Mouse (Mus musculus) right cerebral cortex, postnatal 10 days (tissue): ENCODE measurements at regions not wholly inside any gene's neighbourhood (a gene's known extent, or its start where the extent isn't known, plus 50 kb on each side); places are given as distances from the start of the nearest gene placed in this dataset.

Experiments
- DNase-seq, 2 experiments: peaks; one replicate each; pipeline ENCODE4 v3.0.0; 2021; ENCODE audit warnings: low spot score in 2 of 2

DNA sequence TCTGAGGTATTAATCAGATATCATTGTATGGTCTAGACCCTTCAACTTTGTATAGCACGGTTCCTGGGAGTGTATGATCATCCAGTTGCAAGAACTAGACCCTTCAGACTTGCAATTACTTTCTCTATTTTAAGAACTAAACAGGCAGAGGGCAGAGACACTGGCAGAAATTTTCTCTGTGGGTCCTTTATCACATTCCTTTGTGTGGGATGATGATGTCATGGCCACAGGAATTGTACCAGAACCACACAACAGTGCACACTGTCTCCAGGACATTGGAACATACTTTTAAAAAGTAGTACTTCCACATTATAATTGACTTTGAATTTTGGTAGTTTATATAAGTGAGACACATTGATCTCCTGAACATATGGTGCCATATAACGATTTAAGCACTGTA lies 674.2 kb downstream of the Rfpl4b start:
- no peak for DNase-seq

DNA sequence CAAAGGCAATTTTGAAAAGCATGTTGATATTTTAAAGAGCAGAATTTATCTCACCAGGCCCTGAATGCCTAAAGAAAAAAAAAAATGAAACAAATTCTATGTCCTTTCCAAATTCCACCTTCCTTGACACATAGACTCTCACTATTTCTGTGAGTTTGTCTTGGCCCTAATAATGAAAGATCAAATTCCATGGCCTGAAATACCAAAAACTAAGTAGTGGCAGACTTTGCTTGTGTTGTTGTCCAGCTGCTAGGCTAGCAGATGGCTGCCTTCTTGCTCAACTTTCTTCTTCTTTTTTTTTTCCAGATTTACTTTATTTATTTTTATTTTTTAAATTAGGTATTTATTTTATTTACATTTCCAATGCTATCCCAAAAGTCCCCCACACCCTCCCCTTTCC lies 682.4 kb downstream of the Rfpl4b start:
- no peak for DNase-seq

DNA sequence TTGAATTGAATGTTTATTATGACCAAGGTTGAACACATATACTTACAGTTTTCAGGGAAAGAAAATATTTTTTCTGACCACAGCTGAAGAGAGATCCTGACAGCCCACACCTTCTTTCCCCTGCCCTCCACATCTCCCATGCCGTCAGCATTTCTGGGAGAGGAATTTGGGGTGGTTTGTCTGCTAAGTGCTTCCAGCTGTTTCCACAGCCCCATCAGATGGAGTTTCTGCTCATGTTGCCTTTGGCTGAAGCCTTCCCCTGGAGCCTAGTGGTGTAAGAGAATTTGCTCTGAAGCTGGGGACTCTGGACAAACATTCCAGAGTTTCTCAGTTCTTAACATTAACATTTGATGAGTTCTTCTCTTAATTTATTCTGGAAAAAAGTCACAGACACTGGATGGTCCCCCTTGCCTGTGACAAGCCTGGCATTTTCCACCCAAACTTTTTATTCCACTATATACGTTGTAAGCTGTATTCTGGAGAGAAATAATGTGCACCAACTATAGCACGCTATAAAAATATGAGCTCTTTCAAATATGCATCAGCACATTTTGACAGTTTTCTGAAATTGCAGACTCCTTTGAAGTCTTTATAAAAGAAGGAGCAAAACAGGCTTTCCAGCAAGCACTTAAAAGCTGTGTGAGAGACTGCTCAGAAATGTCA lies 699.5 kb downstream of the Rfpl4b start:
- peak; percentile 22 to 26 for DNase-seq

DNA sequence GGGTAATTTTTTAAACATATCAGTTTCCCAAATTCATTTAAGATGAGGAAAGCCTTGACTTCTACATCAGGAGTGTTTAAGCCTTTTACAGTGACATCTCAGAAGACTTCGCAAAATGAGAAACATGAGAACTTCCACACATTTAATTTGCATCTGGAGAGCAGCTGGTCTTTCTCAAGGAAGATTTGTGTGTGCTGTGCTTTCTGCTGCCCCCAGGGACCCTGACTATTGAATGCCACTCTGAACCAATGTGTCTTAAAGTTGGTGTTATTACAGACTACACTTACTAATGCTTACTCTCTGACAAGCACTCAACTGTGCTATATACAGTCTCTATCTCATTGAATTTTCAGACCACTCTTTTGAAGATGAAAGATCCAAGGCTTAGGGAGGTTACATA lies 703.0 kb downstream of the Rfpl4b start:
- no peak for DNase-seq

DNA sequence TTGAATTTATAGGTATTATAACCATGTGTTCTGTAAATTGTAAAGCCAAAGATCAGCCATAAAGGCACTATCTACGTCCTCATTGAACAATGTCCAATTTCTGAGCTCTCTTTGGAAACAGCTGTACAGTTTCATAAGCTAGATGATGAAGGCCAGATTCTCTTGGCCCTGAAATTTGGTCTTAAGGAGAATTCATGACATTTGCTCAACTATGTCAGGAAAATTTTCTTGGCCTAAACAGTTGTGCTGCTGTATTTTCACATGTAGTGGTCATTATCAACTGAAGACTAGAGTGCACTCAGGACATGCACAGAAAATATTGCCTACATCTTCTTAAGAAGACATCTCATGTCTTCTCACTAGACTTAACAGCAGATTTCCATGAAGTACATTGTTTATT lies 705.1 kb downstream of the Rfpl4b start:
- no peak for DNase-seq

DNA sequence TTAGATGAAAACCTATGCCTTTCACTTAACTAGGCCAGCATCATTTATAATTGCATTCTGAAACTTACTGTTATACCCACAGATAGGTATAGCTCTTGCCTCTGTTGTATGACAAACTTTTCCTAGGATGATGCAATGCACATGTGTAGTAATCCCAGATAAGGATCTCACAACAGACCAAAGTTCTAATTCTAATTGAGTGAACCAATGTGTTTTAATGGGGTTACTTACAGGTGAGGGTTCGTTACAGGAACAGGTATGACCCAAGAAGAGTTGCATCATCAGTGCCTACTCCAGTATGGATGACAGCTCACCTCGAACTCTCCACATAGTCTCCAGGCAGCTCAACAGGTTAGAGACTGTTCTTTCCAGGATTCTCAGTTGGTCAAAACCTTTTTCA lies 707.4 kb downstream of the Rfpl4b start:
- no peak for DNase-seq

DNA sequence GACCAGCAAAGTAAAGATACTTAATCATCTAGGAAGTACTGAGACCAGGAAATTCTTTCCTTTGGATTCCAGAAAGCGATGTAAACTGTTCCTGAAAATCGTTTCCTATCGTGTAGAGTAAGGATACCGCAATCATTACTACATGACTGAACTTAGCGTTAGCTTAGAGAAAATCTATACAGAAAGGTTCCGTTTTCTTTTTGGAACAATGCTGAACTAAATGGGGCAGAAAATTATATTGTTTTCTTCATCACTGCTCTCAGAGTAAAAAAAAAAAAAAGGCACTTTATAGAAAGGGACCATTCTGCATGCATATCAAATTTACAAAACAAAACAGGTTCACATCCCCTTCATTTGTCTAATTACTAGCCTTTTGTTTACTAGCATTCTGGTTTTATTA lies 713.0 kb downstream of the Rfpl4b start:
- no peak for DNase-seq

DNA sequence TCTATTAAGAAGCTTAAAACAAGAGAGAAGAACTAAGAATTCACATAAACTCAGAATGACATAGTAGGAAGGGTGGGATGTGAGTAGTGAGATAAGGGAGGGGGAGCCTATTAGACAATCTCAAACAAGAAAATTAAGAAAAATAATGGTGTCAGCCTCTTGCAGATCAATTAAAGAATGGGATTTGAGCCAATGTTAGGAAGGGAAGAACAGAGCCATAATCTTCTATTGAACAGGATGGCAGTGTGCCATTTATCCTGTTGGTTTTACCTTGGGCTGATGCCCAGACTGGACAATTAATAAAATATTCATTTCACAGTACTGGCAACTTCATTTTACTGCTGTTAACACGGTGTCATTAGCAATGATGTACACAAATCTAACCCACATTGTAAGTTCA lies 718.0 kb downstream of the Rfpl4b start:
- DNase-seq, result no peak

DNA sequence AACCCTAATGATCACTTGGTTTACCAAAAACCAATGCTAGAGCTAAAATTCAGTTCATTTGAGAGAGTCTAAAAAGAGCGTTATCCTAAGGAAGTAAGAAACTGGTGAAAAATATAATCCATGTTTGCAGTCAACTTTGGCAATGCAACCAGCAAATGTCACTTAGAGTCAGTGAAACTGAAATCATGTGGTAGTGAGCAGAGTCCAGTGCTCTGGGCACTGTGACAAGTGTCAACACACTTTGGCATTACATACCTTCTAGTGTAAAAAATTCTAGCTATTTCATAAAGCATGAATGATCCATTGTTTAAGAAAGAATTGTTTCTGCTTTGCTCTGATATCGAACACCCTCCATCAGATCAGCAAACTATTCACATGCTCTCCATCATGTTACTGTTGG lies 743.1 kb downstream of the Rfpl4b start:
- DNase-seq, result no peak

DNA sequence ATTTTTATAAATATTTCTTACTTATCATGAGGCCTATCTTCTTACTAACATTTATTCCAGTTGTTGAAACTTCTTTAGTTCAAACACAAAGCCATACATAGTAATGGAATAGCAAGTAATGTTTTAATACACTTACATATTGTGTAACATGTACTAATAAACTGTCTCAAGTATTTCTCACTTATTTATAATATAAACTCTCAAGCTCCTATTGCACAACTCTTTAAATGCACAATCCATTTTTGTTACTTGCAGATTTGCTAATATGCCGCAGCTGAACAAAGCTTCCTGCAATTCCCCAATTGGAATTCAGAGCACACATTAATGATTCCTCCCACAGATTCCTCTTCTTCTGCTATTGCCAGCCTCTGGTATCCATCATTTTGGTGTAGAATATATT lies 749.2 kb downstream of the Rfpl4b start:
- DNase-seq, result no peak

DNA sequence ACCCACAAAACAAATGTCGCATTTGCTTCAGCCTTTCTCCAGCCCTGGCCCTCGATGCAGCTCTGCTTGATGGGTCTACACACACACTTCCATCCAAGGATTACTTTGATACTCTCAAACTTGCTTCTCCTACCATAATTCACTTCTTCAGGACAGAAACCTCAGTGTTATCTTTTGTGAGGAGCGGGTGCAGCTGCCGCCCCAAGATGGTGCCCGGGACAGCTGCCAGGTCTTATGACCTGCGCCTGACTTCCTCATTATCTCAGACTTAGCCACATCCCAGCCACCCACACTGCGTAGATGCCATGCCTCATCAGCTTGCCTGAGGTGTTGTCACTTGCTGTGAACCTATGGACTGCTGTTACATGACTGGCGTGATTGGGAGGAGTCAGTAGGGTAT lies 762.5 kb downstream of the Rfpl4b start:
- DNase-seq, result no peak

DNA sequence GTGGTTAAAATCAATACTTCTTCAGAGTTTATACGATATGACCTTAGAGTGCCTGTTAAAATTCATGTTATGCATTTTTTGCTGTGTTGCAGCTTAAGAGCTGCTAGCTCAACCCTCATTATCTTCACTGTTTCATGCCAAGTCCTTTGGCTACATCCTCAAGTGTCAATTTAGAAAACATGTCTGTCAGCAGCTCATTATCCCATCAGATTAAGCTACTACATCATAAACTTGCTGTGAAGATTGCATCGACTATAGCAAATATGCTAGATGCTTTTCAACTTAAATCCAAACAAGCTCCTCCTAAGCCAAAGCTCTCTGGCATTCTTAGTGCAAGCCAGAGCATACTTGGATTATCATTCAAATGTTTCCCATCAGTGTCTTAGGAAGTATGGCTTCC lies 811.1 kb downstream of the Rfpl4b start:
- DNase-seq, result no peak

DNA sequence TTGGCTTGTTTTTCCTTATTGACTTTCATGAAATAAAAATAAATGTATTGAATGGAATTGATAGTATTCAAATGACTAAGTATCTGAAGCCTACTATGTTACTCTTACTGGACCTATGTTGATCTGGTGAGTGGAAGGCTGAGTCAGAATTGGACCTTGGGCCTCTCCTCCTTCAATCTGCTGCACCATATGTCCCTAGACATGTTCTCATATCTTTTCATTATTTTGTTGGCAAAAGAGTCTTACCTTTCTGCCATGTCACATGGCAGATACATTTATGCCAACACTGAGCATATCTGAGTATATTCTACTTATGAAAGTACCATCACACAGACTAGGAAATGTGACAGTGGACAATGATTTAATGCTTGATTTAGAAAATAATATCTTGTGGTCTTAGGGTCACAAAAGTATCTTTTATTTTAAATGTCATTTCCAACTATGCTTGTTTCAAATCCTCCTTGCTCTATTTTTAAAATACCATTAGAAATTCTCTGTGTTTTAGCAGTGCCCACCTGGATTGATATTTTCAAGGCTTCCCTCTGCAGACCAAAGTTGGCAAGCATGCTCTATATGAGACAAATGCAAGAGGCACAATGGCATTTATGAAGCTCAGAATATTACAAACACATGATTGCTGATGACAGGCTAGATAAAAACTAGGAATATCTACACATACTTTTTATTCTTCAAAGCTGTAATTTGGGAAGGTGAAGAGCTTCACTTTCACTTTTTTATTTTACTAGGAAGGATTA lies 825.7 kb downstream of the Rfpl4b start:
- no peak for DNase-seq

DNA sequence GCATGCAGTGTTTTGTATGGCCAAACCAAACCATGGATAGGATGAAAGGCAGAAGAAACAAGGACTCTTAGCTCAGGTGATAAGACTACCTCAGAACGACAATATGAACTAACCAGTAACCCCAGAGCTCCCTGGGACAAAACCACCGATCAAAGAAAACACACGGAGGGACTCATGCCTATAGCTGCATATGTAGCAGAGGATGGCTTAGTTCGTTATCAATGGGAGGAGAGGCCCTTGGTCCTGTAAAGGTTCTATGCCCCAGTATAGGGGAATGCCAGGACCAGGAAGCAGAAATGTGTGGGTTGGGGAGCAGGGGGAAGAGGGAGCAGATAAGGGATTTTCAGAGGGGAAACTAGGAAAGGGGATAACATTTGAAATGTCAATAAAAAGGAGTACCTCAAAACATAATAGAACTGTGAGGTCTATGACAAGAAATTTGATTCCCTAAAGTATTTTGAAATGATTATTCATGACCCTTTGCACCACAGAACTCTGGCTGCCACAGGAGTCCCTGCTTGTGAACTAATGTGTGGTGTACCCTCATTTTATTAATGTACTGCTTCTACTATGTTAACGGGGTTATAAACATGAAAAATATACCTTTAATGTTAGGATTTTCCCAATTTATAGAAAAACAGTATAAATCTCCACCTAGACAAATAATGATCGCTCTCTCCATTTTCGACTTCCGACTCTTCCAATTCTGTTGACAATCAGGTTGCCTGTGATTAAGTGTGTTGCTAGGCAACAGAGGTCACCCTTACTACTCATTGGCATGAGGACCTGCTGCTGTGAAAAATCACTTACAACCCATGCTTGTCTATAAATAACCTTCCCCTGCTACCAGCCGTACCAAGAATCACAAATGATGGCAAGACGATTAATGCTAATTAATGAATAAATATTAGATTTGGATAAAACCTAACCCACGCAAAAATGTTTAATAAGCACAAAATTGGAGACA lies 833.0 kb downstream of the Rfpl4b start:
- peak in 1 of 2 experiments; percentile 22 for DNase-seq

DNA sequence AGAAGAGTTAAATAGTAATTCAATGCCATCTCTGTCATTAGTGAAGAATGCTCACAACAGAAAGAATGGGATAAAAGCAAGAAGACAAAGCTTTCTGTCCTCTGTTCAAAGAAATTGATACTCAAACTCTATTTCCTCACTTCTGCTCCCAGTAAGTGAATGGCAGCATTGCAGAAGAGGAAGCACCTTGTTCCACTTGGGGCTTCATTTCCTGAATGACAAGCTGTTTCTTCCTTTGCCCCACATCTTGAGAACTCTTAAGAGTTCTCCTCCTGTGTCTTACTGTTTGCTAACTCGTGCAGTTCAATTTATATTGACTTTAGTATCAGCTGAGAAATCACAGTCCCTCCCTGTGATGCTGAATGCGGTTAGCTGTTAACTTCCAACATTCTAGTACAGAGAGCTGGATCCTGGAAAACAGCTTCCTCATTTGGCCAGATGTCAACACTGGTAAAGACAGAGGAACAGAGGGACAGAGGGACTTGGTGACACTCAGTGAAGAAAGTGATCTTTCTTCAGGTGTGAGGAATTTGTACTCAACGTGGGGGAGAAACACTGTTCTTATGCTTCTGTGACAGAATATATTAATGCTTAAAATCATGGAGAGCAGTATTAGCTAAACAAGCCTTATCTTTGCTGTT lies 840.3 kb upstream of the Marcks start:
- no peak for DNase-seq

DNA sequence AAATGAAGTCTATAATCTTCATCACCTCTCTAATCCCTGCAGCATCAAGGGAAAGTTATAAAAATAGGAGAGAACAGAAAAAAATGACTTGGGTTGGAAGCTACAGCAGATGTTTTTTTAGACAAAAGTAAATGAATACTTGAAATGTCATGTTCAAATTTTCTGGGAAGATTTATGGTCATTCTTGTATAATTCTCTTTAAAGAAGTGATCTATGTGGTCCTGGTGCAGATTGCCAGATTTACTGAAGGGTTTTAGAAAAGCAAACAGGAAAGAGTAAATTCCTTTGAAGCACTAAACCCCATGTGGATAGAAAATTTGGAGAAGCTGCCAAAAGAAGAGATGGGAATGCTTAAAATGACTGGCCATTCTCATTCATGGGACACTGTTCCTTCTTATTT lies 821.3 kb upstream of the Marcks start:
- DNase-seq, result no peak

DNA sequence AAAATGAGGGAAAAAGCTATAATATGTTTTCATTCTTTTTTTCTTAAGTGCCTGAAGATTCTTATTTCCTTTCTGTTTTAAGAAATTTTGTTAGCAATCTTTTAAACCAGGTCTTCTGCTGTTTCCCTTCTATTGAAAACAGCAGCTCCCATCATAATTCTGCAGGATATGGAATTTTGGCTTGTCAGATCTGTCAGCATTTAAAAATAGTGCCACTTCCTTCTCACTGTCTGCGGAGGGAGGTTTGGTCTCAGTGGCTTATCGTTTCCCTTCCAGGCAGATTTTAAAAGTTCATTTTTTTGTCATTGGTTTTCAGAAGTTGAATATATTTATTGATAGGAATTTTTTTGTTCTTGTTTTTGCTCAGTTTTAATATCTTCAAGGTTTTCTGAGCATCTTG lies 776.1 kb upstream of the Marcks start:
- no peak for DNase-seq

DNA sequence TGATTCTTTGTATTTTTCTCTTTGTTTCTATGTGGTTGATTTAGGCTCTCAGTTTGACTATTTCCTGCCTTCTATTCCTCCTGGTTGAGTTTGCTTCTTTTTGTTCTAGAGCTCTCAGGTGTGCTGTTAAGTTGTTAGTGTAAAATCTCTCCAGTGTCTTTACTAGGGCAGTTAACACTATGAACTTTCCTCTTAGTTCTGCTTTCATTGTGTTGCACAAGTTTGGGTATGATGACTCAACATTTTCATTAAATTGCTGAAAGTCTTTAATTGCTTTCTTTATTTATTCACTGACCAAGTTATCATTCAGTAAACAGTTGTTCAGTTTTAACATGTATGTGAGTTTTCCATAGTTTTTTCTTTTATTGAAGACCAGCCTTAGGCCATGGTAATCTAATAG lies 772.9 kb upstream of the Marcks start:
- DNase-seq, result no peak

DNA sequence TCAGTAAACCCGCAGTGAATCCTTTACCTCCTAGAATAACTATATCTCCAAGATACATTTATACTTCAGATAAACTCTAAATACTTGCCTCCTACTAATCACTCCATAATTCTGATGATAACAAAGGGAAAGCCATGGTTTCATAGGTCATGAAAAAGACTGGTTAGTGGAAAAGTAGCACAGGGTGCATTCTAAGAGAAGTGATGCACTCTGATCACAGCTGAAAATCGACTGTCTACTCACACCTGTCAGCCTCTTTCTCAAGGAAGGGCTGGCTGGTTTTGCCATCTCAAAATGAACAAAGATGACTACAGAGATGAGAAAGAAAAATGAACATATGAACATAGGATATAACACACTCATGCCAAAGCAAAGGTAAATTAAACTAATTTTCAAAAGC lies 769.6 kb upstream of the Marcks start:
- no peak for DNase-seq

DNA sequence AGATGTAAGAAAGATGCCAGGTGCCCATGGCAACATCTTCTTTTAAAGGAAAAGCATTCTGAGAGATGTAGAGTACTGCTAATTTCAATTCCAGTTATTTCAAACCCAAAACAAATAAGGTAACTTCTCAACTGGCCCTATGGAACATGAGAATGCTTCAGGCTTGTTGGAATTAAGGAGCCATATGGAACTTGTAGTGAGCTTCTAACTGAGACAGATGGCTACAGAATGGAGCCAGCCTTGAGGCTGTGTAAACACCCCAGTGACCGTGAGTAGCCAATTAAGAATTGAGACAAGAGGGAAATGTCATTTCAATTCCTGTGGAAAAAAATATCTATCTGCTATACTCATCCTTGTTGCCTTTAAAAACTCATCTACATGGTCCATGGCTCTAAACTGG lies 769.0 kb upstream of the Marcks start:
- peak; percentile 40 to 61 for DNase-seq

DNA sequence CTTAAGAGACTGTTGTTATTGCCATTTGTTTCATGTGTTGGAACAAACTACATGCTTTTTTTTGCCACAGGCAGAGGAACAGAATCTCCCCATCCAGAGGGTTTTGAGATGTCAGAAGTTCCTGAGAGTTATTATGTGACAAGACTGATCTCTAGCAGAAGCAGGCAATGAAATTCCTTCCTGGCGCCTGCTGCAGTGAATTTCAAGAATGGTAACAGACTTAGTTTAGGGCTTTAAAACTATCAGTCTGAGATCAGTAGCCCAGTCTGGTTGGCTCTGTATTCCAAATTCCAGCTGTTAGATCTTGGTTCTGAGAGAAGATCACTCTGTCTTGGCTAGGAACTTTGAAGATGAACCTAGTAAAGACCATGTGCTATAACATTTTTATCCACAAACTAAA lies 749.2 kb upstream of the Marcks start:
- DNase-seq, result no peak

DNA sequence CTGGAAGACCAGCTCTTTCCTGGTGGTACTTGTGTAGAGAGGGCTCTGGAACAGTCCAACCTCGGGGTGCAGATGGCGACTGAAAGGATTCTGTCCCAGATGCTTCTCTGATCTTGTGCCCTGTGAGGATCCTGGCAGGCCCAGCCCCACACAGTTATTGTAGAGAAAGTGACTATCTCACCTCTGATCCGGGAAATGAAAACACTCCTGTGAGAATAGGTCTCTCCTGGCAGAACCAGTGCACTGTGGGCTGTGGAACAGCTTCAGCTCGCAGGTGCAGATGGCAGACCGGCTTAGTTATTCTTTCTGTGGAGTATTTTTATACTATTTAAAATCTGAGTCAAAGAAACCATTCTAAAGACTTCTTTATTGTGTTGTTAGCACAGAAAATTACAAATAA lies 742.1 kb upstream of the Marcks start:
- peak in 1 of 2 experiments; percentile 25 for DNase-seq
